In the genomic region with DNA sequence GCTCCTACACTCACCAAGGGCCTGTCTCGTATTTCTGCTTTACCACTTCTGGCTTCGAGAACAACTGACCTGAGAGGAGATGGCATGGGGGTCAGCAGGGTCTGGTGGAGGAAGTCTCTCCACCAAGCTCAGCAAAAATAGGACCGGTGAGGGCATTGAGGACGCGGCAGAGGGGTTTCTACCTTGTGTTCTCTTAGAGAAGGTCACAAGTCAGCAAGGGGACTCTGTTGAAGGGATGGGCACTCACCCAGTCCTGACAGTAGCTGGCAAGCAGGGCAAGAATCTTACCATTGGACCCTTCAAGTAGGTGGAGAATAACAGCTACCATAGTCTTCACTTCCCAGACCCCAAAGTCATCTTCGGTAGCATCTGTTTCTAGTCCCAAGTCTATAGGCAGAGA, we compare ENCODE assay signal across 21 mouse cellular contexts. TPM values are rescaled to one million over a fixed set of nuclear protein-coding genes. Genes with fewer than 3 reads are reported as not detected.
DNase-seq lines count a peak whose midpoint lies in the region; ATAC-seq and TF ChIP-seq lines count a peak whose summit lies in the region.
"Had no signal": no experiment of that assay in that cellular context is flagged by ENCODE, and none has a peak within 500 bp of the region (broad histone marks: within the 10 kb centered on the region; RNA-seq: fewer than 3 reads in every experiment).

No protein-coding gene starts in this region.

- H3K4me3 ChIP-seq in kidney, postnatal 0 days (replicated peaks; ENCODE audit: low read depth, low read length) = no peak overlapping the region
- H3K4me3 ChIP-seq in lung, postnatal 0 days (ENCODE audit: low read depth, low read length) = no peak overlapping the region
- H3K4me3 ChIP-seq in limb, embryonic 15.5 days = no peak overlapping the region
- H3K4me3 ChIP-seq: heart, embryonic 12.5 days; hindbrain, embryonic 13.5 days; midbrain, embryonic 13.5 days; neural tube, embryonic 12.5 days had no signal

- H3K4me1 ChIP-seq in kidney, postnatal 0 days (replicated peaks; ENCODE audit: insufficient read depth, low read length) = peaks cover 6% of the 10 kb centered on the region
- H3K4me1 ChIP-seq in lung, postnatal 0 days (ENCODE audit: insufficient read depth, low read depth, low read length) = peaks cover 3% of the 10 kb centered on the region; the same call in 1 of the 2 replicates
- H3K4me1 ChIP-seq in limb, embryonic 15.5 days = peaks cover 46% of the 10 kb centered on the region

- no peaks in the 10 kb centered on the region for H3K27me3 ChIP-seq in kidney, postnatal 0 days (ENCODE audit: insufficient read depth, low read length)
- peaks cover 8% of the 10 kb centered on the region for H3K27me3 ChIP-seq in lung, postnatal 0 days (replicated peaks; ENCODE audit: insufficient read depth, low read length)
- peaks cover 47% of the 10 kb centered on the region for H3K27me3 ChIP-seq in limb, embryonic 15.5 days
- H3K27me3 ChIP-seq: Patski had no signal

- no peak for ATAC-seq in kidney, postnatal 0 days (replicated peaks; ENCODE audit: low FRiP score, low read depth)
- no peak for ATAC-seq in lung, postnatal 0 days
- ATAC-seq in limb, embryonic 15.5 days (ENCODE audit: insufficient number of reproducible peaks, low FRiP score, low TSS enrichment, low read depth) = no peak
- ATAC-seq: forebrain, embryonic 16.5 days; midbrain, embryonic 13.5 days; Patski had no signal

- no peak overlapping the region for H3K4me2 ChIP-seq in kidney, postnatal 0 days (ENCODE audit: low read length)
- peak overlapping the region; percentile 20; the same call in 1 of the 2 replicates for H3K4me2 ChIP-seq in lung, postnatal 0 days (replicated peaks; ENCODE audit: low read depth, low read length)
- 0 out of 2 replicates have a peak overlapping the region, but pooled peaks have one; percentile 7 for H3K4me2 ChIP-seq in limb, embryonic 15.5 days
- H3K4me2 ChIP-seq: heart, embryonic 12.5 days; hindbrain, embryonic 13.5 days; midbrain, embryonic 13.5 days; neural tube, embryonic 12.5 days had no signal

- TF ChIP-seq EP300 in lung, postnatal 0 days (IDR thresholded peaks at IDR 0.05) = no peak

- no peaks in the 10 kb centered on the region for H3K9me3 ChIP-seq in kidney, postnatal 0 days (replicated peaks; ENCODE audit: low read length)
- H3K9me3 ChIP-seq in lung, postnatal 0 days (ENCODE audit: low read length) = no peaks in the 10 kb centered on the region
- H3K9me3 ChIP-seq in limb, embryonic 15.5 days = no peaks in the 10 kb centered on the region
- H3K9me3 ChIP-seq: heart, embryonic 12.5 days; hindbrain, embryonic 13.5 days; midbrain, embryonic 13.5 days; neural tube, embryonic 12.5 days had no signal

- H3K27ac ChIP-seq in kidney, postnatal 0 days = peak overlapping the region; percentile 67
- peak overlapping the region; percentile 47 for H3K27ac ChIP-seq in lung, postnatal 0 days (ENCODE audit: low read length)
- no peak overlapping the region for H3K27ac ChIP-seq in limb, embryonic 15.5 days
- H3K27ac ChIP-seq: hindbrain, embryonic 13.5 days; midbrain, embryonic 13.5 days; neural tube, embryonic 12.5 days had no signal

- TF ChIP-seq CTCF in kidney, postnatal 0 days (IDR thresholded peaks at IDR 0.05; ENCODE audit: low read depth) = no peak
- TF ChIP-seq CTCF in lung, postnatal 0 days (IDR thresholded peaks at IDR 0.05) = no peak

- intact Hi-C loops in left cerebral cortex, postnatal 10 days (cut with DNase I) = no loop called here

- peaks cover 25% of the 10 kb centered on the region for H3K36me3 ChIP-seq in kidney, postnatal 0 days (ENCODE audit: insufficient read depth, low read length)
- H3K36me3 ChIP-seq in lung, postnatal 0 days (ENCODE audit: insufficient read depth, low read length) = peaks cover 15% of the 10 kb centered on the region
- peaks cover 36% of the 10 kb centered on the region for H3K36me3 ChIP-seq in limb, embryonic 15.5 days

- DNase-seq in kidney, postnatal 0 days (ENCODE audit: low spot score) = no peak
- DNase-seq in kidney, adult 11 months = no peak
- DNase-seq in lung, postnatal 0 days (ENCODE audit: low spot score) = no peak
- DNase-seq in lung, postnatal 14 days = no peak
- DNase-seq in embryo, embryonic 9.5 days (ENCODE audit: extremely low spot score) = no peak
- no peak for DNase-seq in left cerebral cortex, postnatal 10 days (ENCODE audit: extremely low spot score in 1 of 2, low spot score in 2 of 2)
- DNase-seq: adrenal gland, adult 8-10 months; cerebellum, adult 9-10 months; gastrocnemius, postnatal 36 days; heart, postnatal 14 days; kidney, postnatal 36 days; spleen, adult 18-20 months had no signal

- H3K9ac ChIP-seq in kidney, postnatal 0 days (ENCODE audit: low read depth, low read length) = no peak overlapping the region
- no peak overlapping the region for H3K9ac ChIP-seq in lung, postnatal 0 days (replicated peaks; ENCODE audit: low read depth)
- no peak overlapping the region for H3K9ac ChIP-seq in limb, embryonic 15.5 days
- H3K9ac ChIP-seq: heart, embryonic 12.5 days; hindbrain, embryonic 13.5 days; midbrain, embryonic 13.5 days; neural tube, embryonic 12.5 days had no signal

- 60% methylated on average over 6 of the region's 6 CpGs for WGBS in kidney, postnatal 0 days
- WGBS in lung, postnatal 0 days = 61% methylated on average over 6 of the region's 6 CpGs
- WGBS in limb, embryonic 15.5 days = 74% methylated on average over 6 of the region's 6 CpGs

RNA-seq across cellular contexts. Expression of a gene that starts 2.8 kb away (rescaled TPM):
- 21.0 and 21.2 TPM in 2 replicates for polyA plus RNA-seq in kidney, postnatal 0 days (2015; fragmentation: Nextera tagmentation; extraction: Ambion mirVana)
- polyA plus RNA-seq in lung, postnatal 0 days (2015; fragmentation: Nextera tagmentation; extraction: Ambion mirVana) = 38.4 and 38.6 TPM in 2 replicates
- 57.6 and 58.3 TPM in 2 replicates for polyA plus RNA-seq in limb, embryonic 15.5 days (2015; fragmentation: Nextera tagmentation; extraction: Ambion mirVana)
- total RNA-seq in left cerebral cortex, postnatal 10 days (2021) = not detected
- total RNA-seq: left cerebral cortex, adult 18-20 months; megakaryocyte, adult 5-6 weeks had no signal

RNA-seq across cellular contexts. Expression of a gene that starts 16.3 kb away (rescaled TPM):
- 8.1 and 9.8 TPM in 2 replicates for polyA plus RNA-seq in kidney, postnatal 0 days (2015; fragmentation: Nextera tagmentation; extraction: Ambion mirVana)
- 10.6 and 10.8 TPM in 2 replicates for polyA plus RNA-seq in lung, postnatal 0 days (2015; fragmentation: Nextera tagmentation; extraction: Ambion mirVana)
- polyA plus RNA-seq in limb, embryonic 15.5 days (2015; fragmentation: Nextera tagmentation; extraction: Ambion mirVana) = 17.9 and 19.9 TPM in 2 replicates
- total RNA-seq in left cerebral cortex, postnatal 10 days (2021) = 10 to 100 TPM; 24.6 to 25.3 TPM

RNA-seq across cellular contexts. Expression of a gene that starts 34.7 kb away (rescaled TPM):
- polyA plus RNA-seq in kidney, postnatal 0 days (2015; fragmentation: Nextera tagmentation; extraction: Ambion mirVana) = 61.0 and 61.6 TPM in 2 replicates
- polyA plus RNA-seq in lung, postnatal 0 days (2015; fragmentation: Nextera tagmentation; extraction: Ambion mirVana) = 38.9 and 39.7 TPM in 2 replicates
- 36.5 and 41.0 TPM in 2 replicates for polyA plus RNA-seq in limb, embryonic 15.5 days (2015; fragmentation: Nextera tagmentation; extraction: Ambion mirVana)
- 10 to 100 TPM; 28.5 to 29.2 TPM for total RNA-seq in left cerebral cortex, postnatal 10 days (2021)
